Mouse (Mus musculus) megakaryocyte progenitor cell, adult 5-6 weeks (primary cell): ENCODE results near the gene Taf15. TPM values are rescaled to one million over a fixed set of nuclear protein-coding genes. Genes with fewer than 3 reads are reported as not detected.
"Not testable (repeated sequence)": the region's sequence is repeated elsewhere in the genome, so short reads cannot be mapped to it uniquely, and the experiment has no call there.

ENCODE experiments used
- ATAC-seq: replicated peaks from 2 replicates; pipeline ENCODE4 v1.8.0; 2016; ENCODE audit warnings: mild to moderate bottlenecking, moderate TSS enrichment, inconsistent platforms; ENCODE audit not compliant: poor library complexity
- total RNA-seq, 2 experiments: library from RNA; stranded (forward) in 1 of 2; stranded (reverse) in 1 of 2; fragments of 157-497, 149-512 nt in 1 of 2; fragments of 200-1000 nt in 1 of 2; gene quantifications; 2 replicates each; pipeline versions ENCODE4 v1.2.3 to v1.2.4; 2015 to 2017

The Taf15 gene
- total RNA-seq, 2 experiments from 2014 or later, result 25.2 to 68.8 TPM

GRCm38 (mm10) chr11:83534609-83535423 is 61.9 kb downstream of the Taf15 start:
- ATAC-seq, result peak; percentile 14; the same call in 1 of the 2 replicates

GRCm38 (mm10) chr11:83536831-83537230 is 63.9 kb downstream of the Taf15 start:
- no peak for ATAC-seq

GRCm38 (mm10) chr11:83538705-83539314 is 65.9 kb downstream of the Taf15 start:
- no peak for ATAC-seq

- ATAC-seq, result peak; percentile 49
These were observed 68.0 kb downstream of the Taf15 start for GRCm38 (mm10) chr11:83540931-83541330.

- ATAC-seq, result no peak
These were observed 68.5 kb downstream of the Taf15 start for GRCm38 (mm10) chr11:83541415-83541814.

- ATAC-seq, result peak; percentile 95
These were observed 71.3 kb downstream of the Taf15 start for GRCm38 (mm10) chr11:83544214-83544613.

GRCm38 (mm10) chr11:83550186-83550632 is 77.3 kb downstream of the Taf15 start:
- ATAC-seq, result peak; percentile 87

GRCm38 (mm10) chr11:83551037-83551436 is 78.2 kb downstream of the Taf15 start:
- ATAC-seq, result not testable (repeated sequence)

GRCm38 (mm10) chr11:83551668-83552067 is 78.8 kb downstream of the Taf15 start:
- no peak for ATAC-seq

Other genes with a start within 250 kb of the Taf15 start
- 0.24 TPM in 1 of 2 replicates, not detected in the other for gene Slfn14, start 186.4 kb upstream of the Taf15 start, total RNA-seq (2015)
- not detected in 2 replicates for gene Slfn14, start 186.4 kb upstream of the Taf15 start, total RNA-seq (2017)
- gene Ap2b1, start 174.1 kb upstream of the Taf15 start, total RNA-seq (2015), result 52.4 and 58.5 TPM in 2 replicates
- gene Ap2b1, start 174.1 kb upstream of the Taf15 start, total RNA-seq (2017), result 51.3 and 67.6 TPM in 2 replicates
- gene Pex12, start 170.5 kb upstream of the Taf15 start, total RNA-seq (2015), result 12.8 and 13.0 TPM in 2 replicates
- 4.7 and 8.7 TPM in 2 replicates for gene Pex12, start 170.5 kb upstream of the Taf15 start, total RNA-seq (2017)
- not detected in 2 replicates for gene Rasl10b, start 63.9 kb upstream of the Taf15 start, total RNA-seq (2015)
- gene Rasl10b, start 63.9 kb upstream of the Taf15 start, total RNA-seq (2017), result 0.14 TPM in 1 of 2 replicates, not detected in the other
- 0.15 and 0.30 TPM in 2 replicates for gene Gas2l2, start 43.6 kb upstream of the Taf15 start, total RNA-seq (2015)
- 0.20 and 0.21 TPM in 2 replicates for gene Gas2l2, start 43.6 kb upstream of the Taf15 start, total RNA-seq (2017)
- 30.8 and 38.7 TPM in 2 replicates for gene 1700020L24Rik, start 35.4 kb upstream of the Taf15 start, total RNA-seq (2015)
- 77.0 and 80.6 TPM in 2 replicates for gene 1700020L24Rik, start 35.4 kb upstream of the Taf15 start, total RNA-seq (2017)
- gene Mmp28, start 10.0 kb upstream of the Taf15 start, total RNA-seq (2015), result 4.7 and 7.2 TPM in 2 replicates
- 3.4 and 5.0 TPM in 2 replicates for gene Mmp28, start 10.0 kb upstream of the Taf15 start, total RNA-seq (2017)
- not detected in 2 replicates for gene Heatr9, start 49.1 kb downstream of the Taf15 start, total RNA-seq (2015)
- not detected in 2 replicates for gene Heatr9, start 49.1 kb downstream of the Taf15 start, total RNA-seq (2017)
- gene Ccl5, start 57.4 kb downstream of the Taf15 start, total RNA-seq (2015), result 1.1 and 4.7 TPM in 2 replicates
- gene Ccl5, start 57.4 kb downstream of the Taf15 start, total RNA-seq (2017), result 0.92 and 3.2 TPM in 2 replicates
- 149 and 197 TPM in 2 replicates for gene Ccl9, start 105.5 kb downstream of the Taf15 start, total RNA-seq (2015)
- gene Ccl9, start 105.5 kb downstream of the Taf15 start, total RNA-seq (2017), result 97.7 and 108 TPM in 2 replicates
- gene Ccl6, start 120.0 kb downstream of the Taf15 start, total RNA-seq (2015), result 13.6 and 25.2 TPM in 2 replicates
- gene Ccl6, start 120.0 kb downstream of the Taf15 start, total RNA-seq (2017), result 13.3 and 15.1 TPM in 2 replicates
- 0.44 and 1.2 TPM in 2 replicates for gene Rpl9-ps1, start 172.5 kb downstream of the Taf15 start, total RNA-seq (2015)
- gene Rpl9-ps1, start 172.5 kb downstream of the Taf15 start, total RNA-seq (2017), result not detected in 2 replicates
- gene Ccl3, start 176.3 kb downstream of the Taf15 start, total RNA-seq (2015), result 99.8 and 229 TPM in 2 replicates
- 37.9 and 120 TPM in 2 replicates for gene Ccl3, start 176.3 kb downstream of the Taf15 start, total RNA-seq (2017)
- gene Ccl4, start 189.5 kb downstream of the Taf15 start, total RNA-seq (2015), result 19.6 and 29.1 TPM in 2 replicates
- gene Ccl4, start 189.5 kb downstream of the Taf15 start, total RNA-seq (2017), result 16.7 and 37.1 TPM in 2 replicates
- gene Wfdc17, start 230.9 kb downstream of the Taf15 start, total RNA-seq (2015), result 3.0 and 6.0 TPM in 2 replicates
- 1.7 TPM in 1 of 2 replicates, not detected in the other for gene Wfdc17, start 230.9 kb downstream of the Taf15 start, total RNA-seq (2017)
- not detected in 2 replicates for gene Wfdc18, start 235.9 kb downstream of the Taf15 start, total RNA-seq (2015)
- not detected in 2 replicates for gene Wfdc18, start 235.9 kb downstream of the Taf15 start, total RNA-seq (2017)